Mouse (Mus musculus) brain, embryonic 14.5 days (tissue): ENCODE measurements around the gene Ndufa8.

ENCODE experiments used
- CTCF ChIP-seq: fragments of 200-500 bp; IDR thresholded peaks from 2 replicates; pipeline ENCODE4 v1.5.1; 2012; ENCODE audit warnings: inconsistent platforms, mild to moderate bottlenecking, moderate library complexity, borderline replicate concordance; ENCODE audit not compliant: insufficient read depth, insufficient read length; ENCODE audit errors: extremely low read depth
- POLR2A ChIP-seq: fragments of 200-500 bp; IDR thresholded peaks from 2 replicates; pipeline ENCODE4 v1.6.1; 2012; ENCODE audit warnings: mild to moderate bottlenecking, inconsistent platforms, borderline replicate concordance; ENCODE audit not compliant: poor library complexity, insufficient read depth, insufficient read length, severe bottlenecking; ENCODE audit errors: extremely low read depth

DNA sequence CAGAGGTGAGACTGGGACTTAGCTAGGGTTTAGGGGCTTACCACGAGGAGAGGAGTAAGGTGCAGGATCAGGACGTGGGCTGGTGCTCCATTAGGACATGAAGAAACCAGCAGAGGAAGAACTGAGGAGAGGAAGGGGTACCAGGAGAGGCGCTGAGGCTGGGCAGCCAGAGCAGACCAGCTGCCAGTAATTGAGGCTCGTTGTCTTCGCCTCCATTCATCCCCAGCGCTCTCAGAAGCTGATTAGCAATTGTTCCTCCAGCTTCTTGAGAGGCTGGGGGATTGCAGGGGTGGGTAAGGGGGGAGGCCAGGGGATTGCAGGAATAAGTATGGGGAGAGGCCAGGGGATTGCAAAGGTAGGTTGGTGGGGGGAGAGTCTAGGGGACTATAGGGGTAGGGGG lies 47.0 kb downstream of the Ndufa8 start:
- TF ChIP-seq CTCF (no peak), POLR2A (no peak)
